8 mouse cellular contexts compared by ENCODE assay signal in genomic region chr2:92484256-92485025, GRCm38 (mm10). TPM values are rescaled to one million over a fixed set of nuclear protein-coding genes. Genes with fewer than 3 reads are reported as not detected.
A peak's percentile ranks its signal among the peaks of the same experiment; 100 is the strongest.
DNase-seq lines count a peak whose midpoint lies in the region; ATAC-seq and TF ChIP-seq lines count a peak whose summit lies in the region.

No protein-coding gene starts in this region.

- no peak for DNase-seq in left cerebral cortex, adult 2 months (ENCODE audit: extremely low spot score in 1 of 2, low spot score in 2 of 2)
- DNase-seq in left cerebral cortex, postnatal 4 days: no peak
- DNase-seq in induced T-regulatory cell, adult 2 months (ENCODE audit: low read depth): peak; percentile 65
- no peak for DNase-seq in adrenal gland, adult 2 months
- DNase-seq in embryo, embryonic 11 days: no peak
- DNase-seq in adrenal gland, adult (ENCODE audit: inconsistent age in 2 of 2, low spot score in 1 of 2): no peak

- H3K4me1 ChIP-seq in brown adipose tissue, adult 24 weeks (ENCODE audit: control insufficient read depth, insufficient read depth, insufficient read length, low read length): peaks cover 11% of the 10 kb centered on the region

- ATAC-seq in megakaryocyte-erythroid progenitor cell, adult 5-6 weeks (replicated peaks; ENCODE audit: low FRiP score, low TSS enrichment, poor library complexity, severe bottlenecking): peak; percentile 40

- intact Hi-C loops in left cerebral cortex, adult 2 months (cut with DNase I): loop anchor here (1.0 to 5.0 kb wide), 2 partner anchors 208 to 356 kb away; no protein-coding TSS in a partner anchor
- intact Hi-C loops in left cerebral cortex, postnatal 4 days (cut with DNase I): loop anchor here (5.0 to 10.0 kb wide), 3 partner anchors 118 to 328 kb away; no protein-coding TSS in a partner anchor

- H3K4me3 ChIP-seq in left cerebral cortex, adult 2 months: peak overlapping the region; percentile 7; the same call in 1 of the 2 replicates
- H3K4me3 ChIP-seq in brown adipose tissue, adult 24 weeks (ENCODE audit: insufficient read depth, low read depth, low read length): peak overlapping the region; percentile 51

- no peak for TF ChIP-seq CTCF in left cerebral cortex, adult 2 months (IDR thresholded peaks at IDR 0.05)

- no peak overlapping the region for H3K27ac ChIP-seq in left cerebral cortex, adult 2 months
- peak overlapping the region; percentile 29; the same call in 1 of the 2 replicates for H3K27ac ChIP-seq in brown adipose tissue, adult 24 weeks (replicated peaks; ENCODE audit: low read depth, low read length)

RNA-seq across cellular contexts. Expression of gene Slc35c1, which starts 24.1 kb away (rescaled TPM):
- 10 to 100 TPM; 16.1 to 16.9 TPM for total RNA-seq in left cerebral cortex, adult 2 months (2021)
- total RNA-seq in left cerebral cortex, postnatal 4 days (2021): 10 to 100 TPM; 18.0 to 18.1 TPM
- polyA plus RNA-seq in brown adipose tissue, adult 24 weeks (2012; ENCODE audit: insufficient read depth, insufficient read length, missing spikeins): 2.9 and 5.5 TPM in 2 replicates
- 27.9 and 29.0 TPM in 2 replicates for total RNA-seq in megakaryocyte-erythroid progenitor cell, adult 5-6 weeks (2014; fragmentation: Nextera tagmentation)
- total RNA-seq in megakaryocyte-erythroid progenitor cell, adult 5-6 weeks (2017): 8.4 and 9.6 TPM in 2 replicates
- 10 to 100 TPM; 14.3 to 23.2 TPM for total RNA-seq in adrenal gland, adult 2 months (2021)
- 50.9 and 98.4 TPM in 2 replicates for polyA plus RNA-seq in adrenal gland, adult 2 months (2012; rRNA removed)

RNA-seq across cellular contexts. Expression of gene Cry2, which starts 50.6 kb away (rescaled TPM):
- total RNA-seq in left cerebral cortex, adult 2 months (2021): 100 to 1,000 TPM; 126 to 129 TPM
- 10 to 100 TPM; 74.6 to 75.8 TPM for total RNA-seq in left cerebral cortex, postnatal 4 days (2021)
- polyA plus RNA-seq in brown adipose tissue, adult 24 weeks (2012; ENCODE audit: insufficient read depth, insufficient read length, missing spikeins): 11.7 and 14.6 TPM in 2 replicates
- 16.1 and 21.0 TPM in 2 replicates for total RNA-seq in megakaryocyte-erythroid progenitor cell, adult 5-6 weeks (2014; fragmentation: Nextera tagmentation)
- total RNA-seq in megakaryocyte-erythroid progenitor cell, adult 5-6 weeks (2017): 8.4 and 9.6 TPM in 2 replicates
- total RNA-seq in adrenal gland, adult 2 months (2021): 10 to 100 TPM; 32.9 to 45.1 TPM
- polyA plus RNA-seq in adrenal gland, adult 2 months (2012; rRNA removed): 27.6 and 53.8 TPM in 2 replicates
